Mouse (Mus musculus): ENCODE results near the gene Auts2. TPM values are rescaled to one million over a fixed set of nuclear protein-coding genes. Genes with fewer than 3 reads are reported as not detected.

Auts2 gene
- polyA plus RNA-seq, 1 experiment from 2014 or later = 95.1 TPM

DNA sequence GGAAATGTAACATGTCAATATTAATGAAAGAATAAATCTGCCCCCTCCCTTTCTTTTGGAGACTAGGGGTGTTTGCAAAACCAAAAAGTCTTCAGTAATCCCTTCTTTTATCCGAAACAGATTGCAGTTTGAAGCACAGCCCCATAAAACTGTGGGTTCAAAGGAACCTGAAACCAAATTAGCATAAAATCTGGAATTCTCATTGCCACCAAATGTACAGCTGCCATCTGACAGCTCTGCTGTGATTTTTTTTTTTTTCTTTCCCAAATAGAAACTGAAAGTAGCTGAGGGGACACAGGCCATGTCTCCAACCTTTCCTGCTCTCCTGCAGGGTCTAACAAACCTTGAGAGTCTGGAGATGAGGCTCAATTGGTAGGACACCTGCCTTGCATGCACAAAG, 996.7 kb downstream of the Auts2 start:
- Histone ChIP-seq H3K27ac (peak overlapping the region; percentile 63; the same call in 1 of the 2 replicates), H3K4me1 (peaks cover 35% of the 10 kb centered on the region), H3K27me3 (no peaks in the 10 kb centered on the region), H3K9ac (no peak overlapping the region), H3K4me3 (no peak overlapping the region), H3K4me2 (no peak overlapping the region), H3K36me3 (ENCODE audit: poor library complexity, severe bottlenecking) (no peaks in the 10 kb centered on the region), H3K9me3 (replicated peaks) (no peaks in the 10 kb centered on the region; the same call in 1 of the 2 replicates)
- 42% methylated on average over 1 of the region's 1 CpGs for WGBS
- no peak for ATAC-seq

DNA sequence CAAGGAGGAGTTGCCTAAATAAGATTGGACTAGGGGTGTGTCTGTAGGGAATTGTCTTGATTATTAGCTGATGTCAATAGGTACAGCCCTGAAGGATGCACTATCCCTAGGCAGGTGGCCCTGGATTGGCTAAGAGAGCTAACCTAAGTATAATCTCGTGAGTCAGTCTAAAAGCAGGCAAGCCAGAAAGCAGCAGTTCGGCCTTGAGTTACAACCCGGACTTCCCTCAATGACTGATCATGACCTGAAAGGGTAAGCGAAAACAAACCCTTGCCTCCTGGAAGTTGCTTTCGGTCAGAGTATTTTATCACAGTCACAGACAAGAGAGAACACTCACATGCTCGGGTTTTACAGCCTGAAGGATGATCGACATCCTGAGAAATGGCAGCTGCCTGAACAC, 998.8 kb downstream of the Auts2 start:
- H3K4me1 ChIP-seq = peaks cover 34% of the 10 kb centered on the region
- H3K36me3 ChIP-seq (ENCODE audit: poor library complexity, severe bottlenecking) = no peaks in the 10 kb centered on the region
- no peak for ATAC-seq
- 93% methylated on average over 7 of the region's 7 CpGs for WGBS
- no peaks in the 10 kb centered on the region; the same call in 1 of the 2 replicates for H3K9me3 ChIP-seq (replicated peaks)
- H3K4me3 ChIP-seq = no peak overlapping the region
- H3K4me2 ChIP-seq = no peak overlapping the region
- H3K27ac ChIP-seq = no peak overlapping the region
- H3K27me3 ChIP-seq = no peaks in the 10 kb centered on the region
- no peak overlapping the region for H3K9ac ChIP-seq

DNA sequence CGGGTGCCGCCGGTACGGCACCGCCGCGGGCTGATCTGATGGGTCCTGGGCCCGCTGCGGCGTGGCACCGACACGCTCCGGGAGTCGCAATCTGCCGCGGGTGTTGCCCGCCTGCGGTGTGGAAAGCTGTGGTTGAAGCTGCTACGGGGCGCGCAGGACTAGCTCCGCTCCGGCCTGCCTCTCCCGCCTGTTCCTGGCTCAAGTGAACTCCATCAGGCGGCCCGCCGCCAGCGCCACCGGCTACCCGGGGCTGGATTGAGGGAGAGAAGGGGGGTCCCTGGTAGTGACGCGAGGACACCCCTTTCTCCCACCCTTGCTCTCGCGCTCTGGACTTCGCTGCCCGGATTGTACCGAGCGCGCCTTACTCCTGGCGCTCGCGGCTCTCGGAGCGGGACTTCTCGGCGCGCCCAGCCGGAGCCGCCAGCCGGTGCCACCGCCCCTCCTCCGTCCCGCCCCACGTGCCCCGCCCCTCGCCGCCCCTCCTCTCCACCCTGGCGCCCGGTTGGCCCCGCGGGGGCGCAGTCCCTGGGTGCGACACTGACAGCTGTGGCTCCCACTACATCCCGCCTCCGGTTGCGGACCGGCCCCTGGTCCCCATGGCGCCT, 1004.7 kb downstream of the Auts2 start:
- Histone ChIP-seq H3K9me3 (replicated peaks) (no peaks in the 10 kb centered on the region), H3K4me1 (peaks cover 26% of the 10 kb centered on the region), H3K27ac (peak overlapping the region; percentile 99), H3K36me3 (ENCODE audit: poor library complexity, severe bottlenecking) (0 out of 2 replicates have a peak, but pooled peaks cover under 1% of the 10 kb centered on the region), H3K27me3 (no peaks in the 10 kb centered on the region), H3K4me3 (peak overlapping the region; percentile 97), H3K4me2 (peak overlapping the region; percentile 80), H3K9ac (peak overlapping the region; percentile 100)
- WGBS = 0% methylated on average over 59 of the region's 68 CpGs
- peak; percentile 86 for ATAC-seq

DNA sequence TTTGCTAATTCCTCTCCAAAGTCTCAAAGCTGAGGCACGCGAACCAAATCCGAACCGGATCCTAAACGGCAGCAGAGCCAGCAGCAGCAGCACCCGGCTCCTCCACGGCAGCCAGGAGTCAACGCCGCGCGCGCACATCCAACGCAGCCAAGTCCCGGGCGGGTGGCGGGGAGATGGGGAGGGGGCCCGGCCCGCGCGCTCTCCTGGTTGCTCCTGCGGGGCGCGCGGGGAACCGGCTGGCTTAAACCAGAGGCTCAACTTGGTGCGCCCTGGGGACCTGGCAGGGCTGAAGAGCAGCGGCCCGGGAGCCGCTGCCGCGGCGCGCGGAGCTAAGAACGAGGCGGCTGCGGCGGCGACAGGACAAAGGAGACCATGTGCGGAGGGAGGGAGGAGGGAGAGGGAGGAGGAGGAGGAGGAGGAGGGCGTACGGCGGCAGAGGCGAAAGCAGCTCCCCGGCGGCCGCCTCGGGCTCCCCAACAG, 1005.3 kb downstream of the Auts2 start:
- ATAC-seq = peak; percentile 75
- peak overlapping the region; percentile 100 for H3K9ac ChIP-seq
- H3K27ac ChIP-seq = peak overlapping the region; percentile 99
- H3K4me3 ChIP-seq = peak overlapping the region; percentile 97
- H3K4me1 ChIP-seq = peaks cover 31% of the 10 kb centered on the region
- peaks cover 6% of the 10 kb centered on the region; the same call in 1 of the 2 replicates for H3K36me3 ChIP-seq (ENCODE audit: poor library complexity, severe bottlenecking)
- peak overlapping the region; percentile 80 for H3K4me2 ChIP-seq
- WGBS = 0% methylated on average over 38 of the region's 48 CpGs
- no peaks in the 10 kb centered on the region for H3K27me3 ChIP-seq
- no peaks in the 10 kb centered on the region for H3K9me3 ChIP-seq (replicated peaks)

DNA sequence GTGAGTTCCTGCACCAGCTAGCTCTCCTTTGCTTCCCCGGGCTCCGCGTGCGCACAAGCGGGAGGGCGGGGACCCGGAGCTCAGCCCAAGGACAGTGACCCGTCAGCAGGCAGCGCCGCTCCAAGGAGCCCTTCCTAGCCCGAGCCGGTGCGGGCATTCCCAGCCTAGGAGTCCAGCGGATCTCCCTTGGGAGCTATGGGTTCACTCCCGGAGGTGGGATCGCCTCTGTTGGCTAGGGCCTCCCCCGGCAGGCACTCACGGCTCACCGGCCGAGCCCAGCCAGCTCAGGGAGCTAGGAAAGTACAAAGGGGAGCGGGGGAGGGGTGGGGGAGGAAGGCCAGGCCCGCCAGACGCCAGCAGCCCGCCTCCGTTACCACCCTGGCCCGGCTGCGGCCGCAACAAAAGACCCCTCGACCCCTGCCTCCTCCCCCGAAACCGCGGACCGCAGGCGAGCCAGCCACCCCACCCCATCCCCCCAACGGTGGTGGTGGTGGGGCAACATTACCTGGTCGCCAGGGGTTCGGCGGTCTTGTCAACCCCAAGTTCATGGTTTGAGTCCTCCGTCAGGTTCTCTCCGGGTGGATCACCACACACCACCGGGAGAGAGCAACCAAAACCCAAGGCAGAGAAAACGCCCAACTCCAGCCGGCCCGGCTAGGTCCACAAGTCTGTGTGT, 1005.9 kb downstream of the Auts2 start:
- ATAC-seq = peak; percentile 46
- Histone ChIP-seq H3K4me2 (peak overlapping the region; percentile 80), H3K4me1 (peaks cover 35% of the 10 kb centered on the region), H3K9ac (peak overlapping the region; percentile 100), H3K36me3 (ENCODE audit: poor library complexity, severe bottlenecking) (peaks cover 7% of the 10 kb centered on the region; the same call in 1 of the 2 replicates), H3K27ac (peak overlapping the region; percentile 99), H3K9me3 (replicated peaks) (no peaks in the 10 kb centered on the region), H3K27me3 (no peaks in the 10 kb centered on the region), H3K4me3 (peak overlapping the region; percentile 97)
- WGBS = under 1% methylated on average over 42 of the region's 44 CpGs

DNA sequence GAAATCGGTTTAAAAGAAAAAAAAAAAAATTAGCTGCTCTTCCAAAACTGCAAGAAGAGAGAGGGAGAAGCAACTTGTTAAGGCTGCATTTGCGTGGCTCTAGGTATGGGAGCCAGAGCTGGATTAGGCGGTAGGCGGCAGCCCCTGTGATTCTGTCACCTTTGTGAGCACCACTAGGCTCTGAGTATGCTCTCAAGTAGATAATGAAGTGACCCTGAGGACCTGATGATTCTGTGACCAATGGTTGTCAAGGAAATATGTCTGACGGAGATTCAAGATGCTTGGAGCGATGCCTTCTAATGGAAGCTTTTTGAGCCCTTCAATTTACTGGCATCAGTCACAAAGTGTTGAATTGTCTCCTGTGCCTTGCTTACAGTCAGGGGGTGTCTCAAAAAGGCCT, 1007.4 kb downstream of the Auts2 start:
- peak overlapping the region; percentile 97 for H3K4me3 ChIP-seq
- peaks cover 51% of the 10 kb centered on the region for H3K4me1 ChIP-seq
- H3K27me3 ChIP-seq = no peaks in the 10 kb centered on the region
- peak overlapping the region; percentile 99 for H3K27ac ChIP-seq
- peak overlapping the region; percentile 100 for H3K9ac ChIP-seq
- ATAC-seq = no peak
- H3K9me3 ChIP-seq (replicated peaks) = no peaks in the 10 kb centered on the region
- WGBS = 6% methylated on average over 6 of the region's 6 CpGs
- H3K4me2 ChIP-seq = peak overlapping the region; percentile 80
- peaks cover 7% of the 10 kb centered on the region; the same call in 1 of the 2 replicates for H3K36me3 ChIP-seq (ENCODE audit: poor library complexity, severe bottlenecking)

DNA sequence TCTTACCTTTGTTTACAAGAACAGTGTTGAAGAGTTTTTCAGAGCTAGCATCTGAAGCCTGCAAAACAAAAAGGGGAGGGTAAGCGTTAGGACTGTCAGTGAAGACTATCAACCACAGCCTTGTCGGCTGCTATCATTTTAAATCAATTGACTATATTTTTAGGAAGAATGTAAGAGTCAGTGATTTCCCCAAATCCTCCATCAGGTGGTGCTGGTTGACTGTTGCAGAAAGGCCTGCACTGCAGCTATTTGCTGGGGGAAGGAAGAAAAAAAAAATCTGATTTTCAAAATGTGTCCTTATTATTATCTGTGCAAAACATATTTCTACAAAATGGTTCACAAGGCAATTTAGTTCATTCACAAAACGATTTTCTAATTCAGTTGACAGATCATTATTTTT, 1009.3 kb downstream of the Auts2 start:
- H3K36me3 ChIP-seq (ENCODE audit: poor library complexity, severe bottlenecking) = peaks cover 17% of the 10 kb centered on the region; the same call in 1 of the 2 replicates
- H3K4me3 ChIP-seq = peak overlapping the region; percentile 37
- peak overlapping the region; percentile 61 for H3K9ac ChIP-seq
- peak overlapping the region; percentile 5; the same call in 1 of the 2 replicates for H3K27ac ChIP-seq
- 19% methylated on average over 3 of the region's 3 CpGs for WGBS
- ATAC-seq = no peak
- H3K9me3 ChIP-seq (replicated peaks) = no peaks in the 10 kb centered on the region
- peaks cover 64% of the 10 kb centered on the region for H3K4me1 ChIP-seq
- H3K27me3 ChIP-seq = no peaks in the 10 kb centered on the region
- H3K4me2 ChIP-seq = peak overlapping the region; percentile 60

DNA sequence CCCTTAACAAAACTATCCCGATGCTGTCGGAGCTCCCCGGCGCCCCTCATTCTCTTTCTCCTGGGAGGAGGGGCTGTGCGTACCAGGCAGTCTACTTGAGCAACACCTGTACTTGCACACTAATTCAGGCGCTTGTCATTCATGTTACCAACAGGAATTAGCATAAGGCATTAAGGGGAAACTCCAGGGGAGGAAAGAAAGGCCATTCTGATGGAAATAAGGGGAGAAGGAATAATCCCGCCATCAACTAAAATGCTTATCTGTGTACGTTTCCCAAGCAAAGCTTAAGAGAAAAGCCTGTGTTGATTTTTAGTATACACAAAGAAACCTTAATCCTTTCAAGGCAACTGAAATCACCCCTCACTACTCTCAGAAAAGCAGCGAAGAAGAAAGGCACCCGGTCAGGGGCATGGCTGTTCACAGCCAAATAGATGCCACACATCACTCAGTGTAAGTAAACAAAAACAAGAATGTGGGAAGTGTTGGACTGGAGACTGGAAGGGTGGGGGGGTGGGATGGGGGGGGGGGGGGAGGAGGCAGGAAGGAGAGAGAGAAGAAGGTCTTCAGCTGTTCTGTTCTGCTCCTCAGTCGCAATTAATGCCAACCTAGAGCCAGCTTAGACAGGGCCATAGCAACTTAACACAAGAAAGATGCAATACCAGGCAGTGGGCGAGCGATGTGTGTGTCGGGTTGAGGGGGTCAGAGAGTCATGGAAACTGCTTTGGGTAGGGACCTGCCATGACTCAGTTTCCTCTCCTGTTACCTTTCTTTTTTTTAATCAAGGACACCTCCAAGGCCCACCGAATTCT, 1011.2 kb downstream of the Auts2 start:
- Histone ChIP-seq H3K9ac (peak overlapping the region; percentile 56), H3K9me3 (replicated peaks) (no peaks in the 10 kb centered on the region), H3K4me1 (peaks cover 81% of the 10 kb centered on the region), H3K27me3 (no peaks in the 10 kb centered on the region), H3K36me3 (ENCODE audit: poor library complexity, severe bottlenecking) (peaks cover 20% of the 10 kb centered on the region; the same call in 1 of the 2 replicates), H3K4me2 (peak overlapping the region; percentile 60), H3K4me3 (peak overlapping the region; percentile 37), H3K27ac (peak overlapping the region; percentile 41)
- ATAC-seq = peak; percentile 79
- 6% methylated on average over 15 of the region's 15 CpGs for WGBS

DNA sequence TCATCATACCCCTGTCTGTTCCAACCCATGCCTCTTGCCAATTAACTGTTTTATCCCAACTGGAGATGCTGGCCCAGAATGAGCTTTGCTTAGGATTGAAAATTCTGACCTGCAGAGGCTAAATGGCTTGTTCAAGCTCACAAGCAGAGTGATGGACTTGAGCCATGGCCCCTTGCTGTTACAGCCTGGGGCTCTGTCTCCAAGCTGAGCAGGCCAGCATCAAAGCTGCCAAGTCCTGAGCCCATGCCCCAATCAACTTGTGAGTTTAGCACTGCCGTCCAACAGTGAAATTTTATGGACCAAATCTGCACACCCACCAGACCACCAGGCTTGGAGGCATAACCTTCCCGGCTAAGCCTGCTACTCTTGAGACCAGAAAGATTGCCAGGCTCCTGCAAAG, 1012.3 kb downstream of the Auts2 start:
- H3K27ac ChIP-seq = peak overlapping the region; percentile 4; the same call in 1 of the 2 replicates
- H3K4me1 ChIP-seq = peaks cover 91% of the 10 kb centered on the region
- 27% methylated on average over 2 of the region's 2 CpGs for WGBS
- H3K4me3 ChIP-seq = peak overlapping the region; percentile 37
- H3K9me3 ChIP-seq (replicated peaks) = no peaks in the 10 kb centered on the region
- H3K27me3 ChIP-seq = no peaks in the 10 kb centered on the region
- no peak overlapping the region for H3K9ac ChIP-seq
- peaks cover 20% of the 10 kb centered on the region; the same call in 1 of the 2 replicates for H3K36me3 ChIP-seq (ENCODE audit: poor library complexity, severe bottlenecking)
- H3K4me2 ChIP-seq = peak overlapping the region; percentile 60
- peak; percentile 26; the same call in 1 of the 2 replicates for ATAC-seq

DNA sequence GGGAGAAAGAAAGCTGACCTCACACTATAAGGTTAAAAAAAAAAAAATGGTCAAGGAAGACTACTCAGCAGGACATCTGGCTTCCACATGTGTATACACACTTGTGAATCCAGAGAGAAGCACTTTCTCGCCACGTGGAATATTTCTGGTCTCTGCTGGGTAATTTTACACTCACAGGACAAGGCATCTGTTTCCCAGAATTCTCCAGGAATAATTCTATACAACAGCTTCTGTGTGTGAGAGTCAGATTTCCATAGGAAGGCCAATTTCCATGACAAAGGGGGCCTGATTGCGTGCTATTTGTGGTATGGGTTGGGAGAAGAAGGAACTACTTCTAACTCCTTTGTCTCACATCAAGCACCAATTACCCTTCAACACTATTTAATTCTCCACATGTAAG, 1016.5 kb downstream of the Auts2 start:
- WGBS = 0% methylated on average over 3 of the region's 3 CpGs
- H3K4me2 ChIP-seq = peak overlapping the region; percentile 15
- no peak for ATAC-seq
- peaks cover 90% of the 10 kb centered on the region for H3K4me1 ChIP-seq
- no peaks in the 10 kb centered on the region for H3K27me3 ChIP-seq
- peaks cover 13% of the 10 kb centered on the region for H3K36me3 ChIP-seq (ENCODE audit: poor library complexity, severe bottlenecking)
- no peaks in the 10 kb centered on the region for H3K9me3 ChIP-seq (replicated peaks)
- no peak overlapping the region for H3K4me3 ChIP-seq
- H3K27ac ChIP-seq = peak overlapping the region; percentile 32; the same call in 1 of the 2 replicates
- H3K9ac ChIP-seq = no peak overlapping the region; the same call in 1 of the 2 replicates

DNA sequence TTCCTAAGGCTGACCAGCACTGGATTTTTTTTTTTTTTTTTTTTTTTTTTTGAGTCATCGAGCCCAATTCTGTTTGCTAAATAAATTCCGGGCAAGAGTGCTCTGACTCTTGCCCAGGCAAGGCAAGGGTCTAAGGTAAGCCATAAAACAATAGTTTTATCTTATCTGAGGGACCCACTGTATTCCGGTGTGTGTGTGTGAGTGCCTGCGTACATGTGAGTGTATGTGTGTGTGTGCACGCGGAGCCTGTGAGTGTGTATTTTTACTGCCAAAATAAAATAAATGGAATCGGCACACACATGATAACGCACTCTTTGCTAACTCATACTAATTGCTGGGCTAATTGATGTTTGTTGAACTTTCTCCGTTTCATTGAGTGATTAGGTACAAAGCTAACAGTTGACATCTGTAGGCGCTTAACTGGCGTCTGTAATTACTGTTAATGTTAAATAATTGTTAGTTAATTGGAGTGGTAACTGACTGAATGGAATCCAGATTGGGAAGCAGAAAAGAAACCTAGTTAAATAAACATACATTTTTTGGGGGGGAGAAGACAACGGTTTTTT, 1018.2 kb downstream of the Auts2 start:
- Histone ChIP-seq H3K9me3 (replicated peaks) (no peaks in the 10 kb centered on the region), H3K4me1 (peaks cover 87% of the 10 kb centered on the region), H3K4me3 (no peak overlapping the region), H3K27me3 (no peaks in the 10 kb centered on the region), H3K4me2 (peak overlapping the region; percentile 30), H3K27ac (no peak overlapping the region), H3K36me3 (ENCODE audit: poor library complexity, severe bottlenecking) (peaks cover 13% of the 10 kb centered on the region), H3K9ac (no peak overlapping the region)
- 42% methylated on average over 12 of the region's 12 CpGs for WGBS
- ATAC-seq = peak; percentile 57

Measured in forebrain, embryonic 13.5 days (tissue).